Comparison of ENCODE assay signal across 9 mouse cellular contexts in the genomic region with DNA sequence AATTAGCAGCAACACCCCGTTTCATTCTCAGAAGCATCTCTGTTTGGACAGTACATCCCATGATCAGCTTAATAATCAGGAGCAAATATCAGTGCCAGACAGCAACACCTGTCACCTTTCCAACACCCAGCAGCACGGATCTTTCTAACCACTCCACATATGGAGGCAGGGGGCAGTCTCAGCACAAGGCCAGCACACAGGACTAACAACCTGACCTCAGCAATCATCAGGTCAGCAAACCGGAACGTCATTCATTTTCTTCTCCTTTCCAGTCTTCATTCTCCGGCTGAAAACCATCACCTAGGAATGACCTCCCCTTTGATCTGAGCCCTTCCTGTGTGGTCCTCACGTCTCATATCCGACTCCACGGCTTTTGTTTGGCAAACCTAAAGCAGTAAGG. TPM values are rescaled to one million over a fixed set of nuclear protein-coding genes. Genes with fewer than 3 reads are reported as not detected.
DNase-seq lines count a peak whose midpoint lies in the region; ATAC-seq and TF ChIP-seq lines count a peak whose summit lies in the region.
"Had no signal": no experiment of that assay in that cellular context is flagged by ENCODE, and none has a peak within 500 bp of the region (broad histone marks: within the 10 kb centered on the region; RNA-seq: fewer than 3 reads in every experiment).

No protein-coding gene starts in this region.

- peak overlapping the region; percentile 47; the same call in 1 of the 2 replicates for H3K27ac ChIP-seq in kidney, adult 2 months (ENCODE audit: insufficient read depth, low read depth, low read length)
- H3K27ac ChIP-seq in neural tube, embryonic 11.5 days (ENCODE audit: low read depth, low read length), result no peak overlapping the region

- DNase-seq in cerebellum, postnatal 4 days (ENCODE audit: low spot score in 2 of 2), result no peak
- DNase-seq in kidney, adult 2 months, result peak; percentile 55
- no peak for DNase-seq in kidney, adult 8-10 months
- peak; percentile 57 for DNase-seq in embryo, embryonic 11 days
- DNase-seq in neural tube, embryonic 11.5 days (ENCODE audit: low spot score), result peak; percentile 32
- no peak for DNase-seq in thymus, postnatal 10 days (ENCODE audit: low spot score in 2 of 2)
- DNase-seq in thymus, postnatal 0 days (ENCODE audit: low spot score), result no peak

- TF ChIP-seq POLR2A in kidney, adult 2 months (IDR thresholded peaks at IDR 0.05; ENCODE audit: low read depth, low read length), result no peak

- peak; percentile 34 for ATAC-seq in cerebellum, adult (ENCODE audit: insufficient number of reproducible peaks, low FRiP score, low TSS enrichment)
- ATAC-seq in neural tube, embryonic 11.5 days (ENCODE audit: insufficient read depth, low FRiP score, low TSS enrichment), result 0 out of 2 replicates have a peak, but pooled peaks have one; percentile 5

- no peak overlapping the region; the same call in 1 of the 2 replicates for H3K4me2 ChIP-seq in neural tube, embryonic 11.5 days (ENCODE audit: low read depth)
- H3K4me2 ChIP-seq: liver, embryonic 11.5 days had no signal

- H3K4me1 ChIP-seq in kidney, adult 2 months (ENCODE audit: control insufficient read depth, insufficient read depth, low read length), result peaks cover 51% of the 10 kb centered on the region
- peaks cover 51% of the 10 kb centered on the region for H3K4me1 ChIP-seq in neural tube, embryonic 11.5 days (ENCODE audit: control insufficient read depth, insufficient read depth, low read length)

- peak; percentile 35; the same call in 1 of the 2 replicates for TF ChIP-seq CTCF in kidney, adult 2 months (conservative IDR thresholded peaks at IDR 0.05; ENCODE audit: insufficient read depth, insufficient read length, low read depth, low read length)

- 24% methylated on average over 8 of the region's 8 CpGs for WGBS in kidney, adult 2 months
- 5% methylated on average over 8 of the region's 8 CpGs for WGBS in neural tube, embryonic 11.5 days

- H3K36me3 ChIP-seq in kidney, adult 2 months (ENCODE audit: control insufficient read depth, insufficient read depth, low read length), result no peaks in the 10 kb centered on the region
- H3K36me3 ChIP-seq in neural tube, embryonic 11.5 days (ENCODE audit: control insufficient read depth, insufficient read depth, low read length), result no peaks in the 10 kb centered on the region

- H3K27me3 ChIP-seq in kidney, adult 2 months (replicated peaks; ENCODE audit: control insufficient read depth, insufficient read depth, low read length), result no peaks in the 10 kb centered on the region
- no peaks in the 10 kb centered on the region for H3K27me3 ChIP-seq in neural tube, embryonic 11.5 days (ENCODE audit: control insufficient read depth, insufficient read depth, low read length)

- no peak overlapping the region for H3K4me3 ChIP-seq in kidney, adult 2 months (ENCODE audit: insufficient read depth, low read depth, low read length)
- H3K4me3 ChIP-seq in neural tube, embryonic 11.5 days (ENCODE audit: low read depth, low read length), result no peak overlapping the region

- H3K9me3 ChIP-seq in neural tube, embryonic 11.5 days (ENCODE audit: control insufficient read depth, low read length), result no peaks in the 10 kb centered on the region

- no peak overlapping the region for H3K9ac ChIP-seq in neural tube, embryonic 11.5 days (ENCODE audit: low read length)

RNA-seq across cellular contexts. Expression of gene Trio, which starts 27.7 kb away (rescaled TPM):
- 37.2 and 44.5 TPM in 2 replicates for polyA plus RNA-seq in kidney, adult 2 months (2012; rRNA removed)
- 31.2 and 35.2 TPM in 2 replicates for polyA plus RNA-seq in neural tube, embryonic 11.5 days (2014; fragmentation: Nextera tagmentation; extraction: Ambion mirVana)
- 5.5 and 8.0 TPM in 2 replicates for polyA plus RNA-seq in thymus, postnatal 0 days (2015; fragmentation: Nextera tagmentation; extraction: Ambion mirVana)

Comparison
In these comparisons a context has a peak if more than half of its experiments do, and no peak if none do; other contexts are left out.
1. DNase-seq: peak in kidney, adult 2 months (single experiment), embryo, embryonic 11 days (single experiment) and neural tube, embryonic 11.5 days (single experiment); none in cerebellum, postnatal 4 days (0 of 2), kidney, adult 8-10 months (0 of 2), thymus, postnatal 10 days (0 of 2) and thymus, postnatal 0 days (single experiment).